Mouse (Mus musculus) heart, postnatal 36 days (tissue): ENCODE data around the gene Ankrd6. TPM values are rescaled to one million over a fixed set of nuclear protein-coding genes. Genes with fewer than 3 reads are reported as not detected.

Source experiments
- DNase-seq, 2 experiments: peaks; one replicate each; pipeline ENCODE4 v3.0.0; 2021 to 2022
- intact Hi-C: fragments of 180-260 bp; cut with DNase I; formaldehyde crosslinking; loops from one replicate; pipeline ENCODE4 v1.15.1; 2025
- total RNA-seq, 2 experiments: library from RNA; stranded (reverse); gene quantifications; 2 replicates each; pipeline ENCODE4 v1.2.3; 2021

Gene Ankrd6
- total RNA-seq, 2 experiments from 2014 or later, result 3.6 to 7.4 TPM

DNA sequence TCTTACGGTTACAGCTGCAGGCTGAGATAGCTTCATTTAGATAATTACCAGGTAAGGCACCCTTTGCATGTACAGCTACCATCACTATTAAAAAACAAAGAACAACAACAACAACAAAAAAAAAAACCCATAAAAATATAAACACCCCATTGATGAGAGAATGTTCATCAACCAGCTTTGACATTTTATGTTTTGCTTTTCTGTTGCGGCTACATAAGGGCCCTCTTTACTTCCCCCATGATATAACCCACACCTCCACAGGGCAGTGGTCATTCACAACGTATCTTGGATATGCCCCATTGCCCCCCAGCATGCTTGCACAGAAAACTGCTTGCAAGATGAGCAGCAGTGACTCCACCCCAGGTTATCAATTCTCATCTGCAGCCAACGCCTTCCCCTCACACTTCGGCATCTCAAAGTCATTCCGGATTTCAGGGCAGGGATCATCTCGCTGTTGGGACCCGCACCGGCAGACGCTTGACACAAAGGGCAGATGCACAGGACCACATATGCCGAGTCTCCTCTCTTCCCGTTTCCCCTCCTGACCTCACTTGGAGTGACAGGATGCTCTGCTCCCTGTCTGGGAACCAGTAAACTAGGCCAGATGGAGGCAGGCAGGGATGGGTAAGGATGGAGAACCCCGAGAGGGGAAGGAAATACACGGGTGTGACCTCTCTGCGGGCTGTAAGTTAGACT, 87.7 kb downstream of the Ankrd6 start:
- intact Hi-C loops, result no loop called here

DNA sequence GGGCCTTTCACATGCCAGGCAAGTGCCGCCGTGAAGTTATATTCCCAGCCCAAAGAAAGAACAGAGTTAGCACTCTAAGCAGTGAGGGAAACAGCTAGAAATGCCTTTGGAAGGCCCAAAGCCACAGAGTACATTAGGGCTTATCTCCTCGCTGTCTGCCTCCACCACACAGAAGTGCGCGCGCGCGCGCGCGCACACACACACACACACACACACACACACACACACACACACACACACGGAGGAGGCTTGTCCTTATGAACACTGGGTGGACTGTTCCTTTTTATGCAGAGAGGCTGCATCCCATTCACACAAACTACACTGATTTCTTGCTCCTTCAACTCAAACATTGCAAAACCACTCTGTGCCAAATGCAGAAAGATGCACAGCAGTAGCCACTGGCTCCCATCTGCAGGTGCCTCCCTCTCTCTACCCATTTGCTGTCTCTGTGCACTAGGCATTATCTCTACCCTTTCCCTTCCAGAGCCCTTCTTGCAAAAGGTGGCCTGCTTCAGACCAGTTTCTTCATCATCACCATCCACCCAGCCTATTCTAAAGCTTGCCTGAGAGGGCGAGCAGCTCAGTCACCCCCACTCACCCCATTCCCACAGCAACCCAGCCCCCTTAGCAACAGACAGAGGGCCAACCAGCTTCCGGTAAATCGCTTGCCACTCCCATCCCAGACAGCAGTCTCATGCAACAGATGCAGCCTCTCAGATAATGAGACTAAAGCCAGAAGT, 88.5 kb downstream of the Ankrd6 start:
- intact Hi-C loops, result no loop called here
- DNase-seq, result no peak

More for the DNA sequence above, 87.7 kb downstream of the Ankrd6 start:
- DNase-seq, result no peak

DNA sequence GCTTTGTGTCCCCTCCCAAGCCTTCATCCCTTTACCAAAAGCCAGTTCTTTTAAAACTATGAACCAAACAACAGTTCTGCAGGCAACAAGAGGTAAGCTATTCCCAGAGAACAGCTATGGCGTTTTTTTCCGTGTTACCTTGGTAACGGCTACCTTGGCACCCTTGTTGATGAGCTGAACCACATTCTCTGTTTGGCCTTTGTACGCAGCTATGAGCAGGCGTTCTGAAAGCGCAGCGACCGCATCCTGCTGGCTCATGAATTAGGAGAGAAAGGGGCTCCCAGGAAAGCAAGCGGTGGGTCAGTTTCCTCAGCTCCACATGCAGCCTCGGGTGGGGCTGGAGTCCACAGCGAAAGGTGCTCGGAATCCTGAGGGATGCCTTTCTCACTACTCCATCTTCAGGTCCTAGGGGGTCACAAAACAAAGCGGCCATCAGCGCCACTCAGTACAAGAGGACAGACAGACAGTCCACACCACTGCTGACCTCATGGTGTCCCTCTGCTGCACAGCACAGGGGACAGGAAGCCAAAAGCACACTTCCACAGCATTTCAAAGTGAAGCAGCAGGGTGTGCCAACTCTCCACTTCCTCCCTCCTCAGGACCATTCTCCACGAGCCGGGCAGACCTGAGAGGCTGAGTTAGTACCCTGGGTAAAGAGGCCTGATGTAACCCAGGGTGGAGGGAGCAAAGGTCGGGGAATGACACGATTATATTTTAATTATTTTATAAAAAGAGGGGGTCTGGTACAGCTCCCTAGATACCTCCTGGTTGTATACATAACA, 90.3 kb downstream of the Ankrd6 start:
- intact Hi-C loops, result no loop called here
- no peak for DNase-seq

DNA sequence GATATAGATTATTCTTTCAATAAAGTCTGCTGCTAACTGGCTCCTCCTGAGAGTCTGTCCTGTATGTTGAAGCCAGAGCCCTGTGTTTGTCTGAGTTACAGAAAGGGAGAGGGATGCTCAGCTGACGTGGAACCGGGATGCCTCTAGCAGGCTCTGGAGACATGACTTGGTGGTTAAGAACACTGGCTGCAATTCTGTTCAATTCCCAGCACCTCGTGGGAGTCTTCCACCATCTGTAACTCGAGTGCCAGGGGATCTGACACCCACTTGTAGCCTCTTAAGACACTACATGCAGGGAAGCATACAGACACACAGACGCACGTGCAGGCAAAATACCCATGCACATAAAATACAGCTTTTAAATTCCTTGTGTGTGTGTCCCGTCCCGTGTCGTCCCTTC, 95.1 kb downstream of the Ankrd6 start:
- intact Hi-C loops, result no loop called here
- DNase-seq, result no peak

DNA sequence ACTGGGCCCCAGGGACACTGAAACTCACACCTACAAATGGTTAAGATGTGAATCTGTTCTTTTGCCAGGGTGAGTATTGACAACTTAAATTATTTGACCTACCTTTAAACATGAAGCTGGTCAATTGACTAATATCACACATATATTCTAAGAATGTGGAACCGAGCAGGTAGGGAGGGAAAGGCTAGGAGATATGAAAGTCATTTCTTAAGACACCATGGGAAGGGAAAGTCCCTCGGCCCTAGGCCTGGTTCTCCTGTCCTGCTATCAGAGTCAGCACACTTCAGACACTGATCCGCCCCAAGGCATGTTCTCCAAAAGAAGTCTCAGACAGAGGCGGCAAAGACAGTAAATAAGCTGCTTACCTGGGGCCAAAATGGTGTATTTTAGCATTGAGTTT, 95.7 kb downstream of the Ankrd6 start:
- DNase-seq, result no peak

DNA sequence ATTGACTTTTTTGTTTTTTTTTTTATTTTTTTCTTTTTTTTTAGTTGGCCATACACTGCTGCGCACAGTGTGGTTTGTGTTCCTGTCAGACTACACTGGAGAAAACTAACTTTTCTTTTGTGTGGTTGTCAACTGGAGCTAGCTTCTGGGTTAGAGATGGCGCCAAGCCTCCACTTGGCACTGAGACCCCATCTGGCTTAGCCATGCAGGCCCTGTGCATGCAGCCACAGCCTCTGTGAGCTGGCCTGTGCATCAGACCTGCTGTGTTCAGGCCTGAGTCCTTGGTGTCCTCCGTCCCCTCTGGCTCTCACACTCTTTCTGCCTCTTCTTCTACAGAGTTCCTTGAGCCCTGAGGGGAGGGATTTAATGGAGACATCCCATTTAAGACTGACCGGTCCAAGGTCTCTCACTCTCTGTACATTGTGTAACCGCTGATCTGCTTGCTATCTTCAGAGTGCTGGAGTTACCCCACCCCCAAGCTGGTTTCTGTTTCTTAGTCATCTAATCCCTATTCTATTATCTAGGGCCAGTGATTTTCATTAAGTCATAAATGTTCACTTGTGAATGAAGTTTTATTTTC, 96.9 kb downstream of the Ankrd6 start:
- DNase-seq, result no peak
- intact Hi-C loops, result no loop called here

More for the DNA sequence above, 95.7 kb downstream of the Ankrd6 start:
- intact Hi-C loops, result no loop called here

DNA sequence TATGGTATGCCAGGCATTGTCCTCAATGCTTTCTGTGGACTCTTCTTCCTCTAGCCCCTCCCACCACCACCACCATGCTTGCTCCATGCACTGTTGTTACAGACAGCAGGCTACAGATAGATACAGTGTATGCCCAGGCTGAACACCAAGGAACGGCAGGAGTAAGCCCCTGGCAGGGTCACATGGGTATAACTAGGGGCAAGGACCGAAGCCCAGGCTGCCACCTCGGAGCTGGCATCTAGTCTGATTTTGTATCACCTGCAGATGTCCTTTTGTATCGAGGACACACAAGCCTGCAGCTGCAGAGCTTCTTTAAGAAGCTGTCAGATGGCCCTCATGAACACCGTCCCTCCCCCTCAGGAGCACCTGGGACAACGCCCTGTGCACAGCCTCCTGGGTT, 97.8 kb downstream of the Ankrd6 start:
- intact Hi-C loops, result no loop called here
- DNase-seq, result no peak

DNA sequence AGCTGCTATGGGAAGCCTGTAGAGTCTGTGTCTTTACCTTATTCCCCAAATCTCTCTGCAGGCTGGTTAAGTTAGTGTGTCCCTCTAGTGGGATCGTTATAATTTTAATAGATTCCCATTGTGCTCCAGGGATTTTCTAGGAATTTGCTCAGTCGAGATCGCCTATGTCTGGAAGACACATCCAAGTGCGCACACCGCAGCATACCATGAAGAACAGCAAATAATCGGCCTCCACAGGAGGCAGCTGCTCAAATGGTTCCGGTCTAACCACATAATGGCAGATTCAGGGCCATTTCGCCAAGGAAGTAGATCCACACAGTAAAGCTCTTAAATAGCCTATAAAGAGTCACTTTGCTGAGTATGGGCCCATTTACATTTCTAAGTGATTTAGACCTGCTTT, 98.3 kb downstream of the Ankrd6 start:
- DNase-seq, result no peak
- intact Hi-C loops, result no loop called here

DNA sequence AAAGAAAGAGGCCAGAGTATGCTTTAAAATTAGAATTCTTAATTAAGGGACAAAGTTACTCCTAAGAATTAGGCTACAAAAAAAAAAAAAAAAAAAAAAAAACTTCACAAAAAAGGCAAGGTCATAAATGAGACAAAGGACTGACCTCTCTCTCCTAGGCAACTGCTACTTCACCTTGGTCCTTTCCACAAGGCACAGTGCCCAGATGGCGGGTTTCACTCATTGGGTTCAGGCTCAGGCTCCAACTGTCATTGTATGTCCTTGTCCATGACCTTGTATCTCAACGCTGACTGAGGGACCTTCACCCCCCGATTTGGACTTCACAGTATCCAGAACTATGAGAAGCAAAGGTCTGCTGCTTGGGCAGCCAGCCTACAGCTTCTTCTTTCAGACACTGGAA, 112.2 kb downstream of the Ankrd6 start:
- no peak for DNase-seq
- intact Hi-C loops, result no loop called here

DNA sequence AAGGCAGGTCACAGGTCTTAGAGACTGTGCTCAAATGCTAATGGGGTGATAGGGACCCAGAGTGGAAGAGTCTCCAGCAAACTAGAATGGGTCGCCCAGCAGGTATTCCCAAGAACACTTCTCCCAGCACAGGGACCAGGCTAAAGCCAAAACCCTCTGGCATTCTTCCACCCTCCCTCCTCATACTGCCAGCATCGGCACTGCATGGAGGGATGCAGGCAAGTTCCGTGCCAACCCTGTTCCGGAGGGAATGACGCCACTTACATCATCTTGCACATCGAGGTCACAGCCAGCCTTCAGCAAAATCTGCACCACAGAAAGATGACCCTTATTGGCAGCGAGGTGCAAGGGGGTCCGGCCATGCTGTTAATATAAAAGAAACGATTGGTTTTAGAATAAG, 114.6 kb downstream of the Ankrd6 start:
- intact Hi-C loops, result no loop called here
- no peak for DNase-seq

DNA sequence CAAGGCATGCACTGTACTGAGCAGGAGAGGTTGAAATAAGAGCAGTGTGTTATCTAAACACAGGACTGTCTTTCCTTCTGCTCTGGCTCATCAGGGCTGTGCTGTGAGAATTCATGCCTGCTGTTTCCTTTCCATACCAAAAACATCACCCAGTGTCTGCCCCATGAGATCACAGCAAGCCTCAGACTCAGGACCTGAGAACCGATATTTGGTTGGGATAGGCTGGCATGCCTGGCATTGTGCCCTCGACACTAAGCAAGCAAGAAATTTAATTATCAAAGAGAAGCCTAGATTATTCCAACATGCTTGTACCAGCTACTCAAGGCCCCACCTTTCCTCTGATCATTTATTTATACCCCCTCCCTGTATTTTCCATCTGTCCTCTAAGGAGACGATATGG, 116.1 kb downstream of the Ankrd6 start:
- intact Hi-C loops, result no loop called here
- DNase-seq, result no peak

DNA sequence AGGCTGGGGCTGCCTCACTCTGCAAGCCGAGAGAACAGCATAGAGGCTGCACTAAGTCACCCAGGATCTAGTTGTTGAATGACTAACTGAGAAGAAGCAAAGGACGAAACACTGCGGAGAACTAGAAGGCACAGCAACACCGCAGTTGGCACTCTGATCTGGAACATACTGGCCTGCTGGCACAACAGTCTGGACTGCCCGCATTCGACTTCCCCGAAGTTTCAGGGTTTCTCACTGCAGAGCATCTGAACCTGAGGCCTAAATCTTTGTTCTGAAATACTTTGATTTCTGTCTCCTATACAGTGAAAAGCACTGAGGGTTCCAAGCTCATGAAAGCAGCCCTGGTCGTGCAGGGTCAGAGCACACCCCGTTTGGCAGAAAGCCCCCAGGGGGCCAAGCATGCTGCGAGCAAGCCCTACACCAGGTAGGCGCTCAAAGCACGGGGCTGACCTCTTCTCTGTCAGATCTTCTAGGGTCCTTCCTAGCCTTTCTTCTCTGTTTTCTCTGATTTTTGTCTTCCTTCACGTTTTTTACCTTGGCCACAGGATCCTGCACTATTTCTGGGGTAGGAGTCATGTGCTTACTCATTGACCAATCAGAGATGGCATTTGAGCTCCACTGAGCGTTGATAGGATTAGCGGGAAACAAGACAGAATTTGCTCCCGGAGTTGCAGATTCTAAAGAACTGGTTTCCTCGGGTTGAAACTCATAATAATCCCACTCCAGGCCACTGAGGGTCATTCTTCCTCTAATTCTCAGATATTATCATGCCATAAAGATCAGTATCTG, 117.0 kb downstream of the Ankrd6 start:
- DNase-seq, result no peak
- intact Hi-C loops, result no loop called here

DNA sequence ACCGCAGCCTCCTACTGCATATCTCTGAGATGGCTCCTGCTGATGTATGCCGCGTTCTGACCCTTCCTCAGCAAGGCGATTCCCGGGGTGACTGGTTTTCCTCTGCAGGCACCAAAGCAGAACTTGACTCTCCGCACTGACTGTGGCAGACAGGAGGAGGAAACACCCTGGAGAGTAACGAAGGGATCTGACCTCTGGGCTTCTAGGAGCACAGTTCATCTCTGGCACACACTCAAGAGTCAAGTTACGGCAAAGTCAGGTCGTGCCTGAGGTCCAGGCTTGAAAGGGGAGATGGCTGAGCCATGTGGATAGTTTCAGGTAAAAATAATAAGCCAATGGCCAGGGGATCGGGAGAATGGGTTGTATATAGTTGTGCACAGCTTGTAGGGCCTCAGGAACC, 121.3 kb downstream of the Ankrd6 start:
- DNase-seq, result no peak
- intact Hi-C loops, result no loop called here

DNA sequence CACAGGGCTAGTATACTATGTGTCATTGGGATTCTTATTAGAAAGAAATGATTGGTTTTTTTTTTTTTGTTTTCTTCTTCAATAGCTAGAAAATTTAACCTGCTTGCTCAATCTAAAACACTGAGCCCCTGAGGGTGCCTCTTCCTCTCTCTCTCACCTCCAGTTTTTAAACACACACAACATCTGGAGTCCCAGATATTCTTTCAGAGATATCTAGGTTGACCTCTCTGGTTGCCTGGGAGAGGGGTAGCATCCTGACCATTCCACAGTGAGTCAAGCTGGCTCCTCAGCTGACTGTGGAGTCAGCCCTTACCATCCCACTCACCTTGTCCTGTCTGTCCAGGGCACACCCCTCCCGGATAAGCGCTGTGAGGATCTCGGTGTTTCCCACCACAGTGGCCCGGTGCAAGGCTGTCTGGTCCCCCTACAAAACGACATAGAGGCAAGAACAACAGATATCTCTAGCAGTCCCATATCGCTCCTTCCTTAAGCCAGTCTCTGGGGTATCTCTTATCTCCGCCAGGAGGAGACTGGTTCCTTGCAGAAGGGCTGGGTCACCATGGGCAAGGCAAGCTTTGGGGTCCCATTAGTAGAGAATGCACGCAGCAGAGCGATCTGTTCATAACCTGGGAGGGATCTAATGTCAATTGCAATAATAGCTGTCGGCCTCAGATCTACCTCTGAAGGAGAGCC, 122.1 kb downstream of the Ankrd6 start:
- intact Hi-C loops, result no loop called here
- DNase-seq, result no peak

DNA sequence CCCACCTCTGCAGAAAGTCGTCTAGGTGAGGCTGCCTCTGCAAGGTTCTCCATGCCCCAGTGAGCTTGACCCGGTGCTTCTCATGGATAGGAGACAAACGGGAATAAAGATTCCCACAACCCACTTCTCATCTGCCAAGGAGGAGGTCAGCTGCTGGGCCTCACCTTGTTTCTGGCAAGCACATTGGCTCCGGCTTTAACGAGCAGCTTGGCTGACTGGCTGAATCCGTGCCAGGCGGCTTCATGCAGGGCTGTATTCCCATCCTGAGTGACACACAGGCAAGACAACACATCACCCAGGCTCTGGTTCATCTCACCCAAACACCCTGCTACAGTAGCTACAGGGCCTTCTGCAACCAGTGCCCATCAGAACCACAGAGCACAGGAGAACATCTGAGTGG, 123.7 kb downstream of the Ankrd6 start:
- peak; percentile 11 to 17 for DNase-seq
- intact Hi-C loops, result no loop called here

DNA sequence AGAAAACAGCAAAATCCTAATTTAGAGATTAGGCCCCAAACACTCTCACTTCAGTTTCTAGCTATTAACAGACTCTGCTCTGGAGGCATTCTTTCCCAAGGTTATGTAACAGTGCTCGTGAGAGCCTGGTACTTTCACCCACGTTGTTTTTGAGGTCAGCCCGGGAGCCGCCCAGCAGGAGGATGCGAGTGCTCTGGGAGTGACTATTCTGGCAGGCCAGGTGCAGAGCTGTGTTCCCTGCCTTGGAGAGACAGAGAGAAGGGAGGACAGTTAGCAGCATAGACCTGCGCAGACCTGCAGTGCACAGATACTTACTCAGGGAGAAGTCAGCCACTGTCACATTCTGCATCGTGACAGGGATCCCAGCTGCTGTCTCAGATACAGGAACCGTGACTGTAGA, 126.4 kb downstream of the Ankrd6 start:
- no peak for DNase-seq
- intact Hi-C loops, result no loop called here

DNA sequence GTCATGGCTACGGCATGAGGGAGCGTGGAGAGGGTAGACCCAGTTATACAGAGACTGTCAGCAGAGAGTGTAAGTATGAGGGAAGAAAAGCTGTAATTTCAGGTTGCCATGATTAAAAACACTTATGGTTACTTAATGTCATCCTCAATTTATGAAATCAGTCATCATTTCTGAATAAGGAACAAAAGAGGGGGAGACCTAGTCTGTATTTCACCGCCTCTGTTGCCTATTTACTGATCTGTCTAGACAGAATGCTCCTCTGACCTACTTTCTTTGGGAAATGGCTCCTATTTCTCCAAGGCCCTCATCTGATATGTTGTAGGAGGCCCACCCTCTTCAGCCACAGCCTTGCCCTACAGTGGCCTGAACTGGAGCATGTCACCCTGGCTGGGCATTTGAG, 130.0 kb downstream of the Ankrd6 start:
- no peak for DNase-seq
- intact Hi-C loops, result no loop called here

DNA sequence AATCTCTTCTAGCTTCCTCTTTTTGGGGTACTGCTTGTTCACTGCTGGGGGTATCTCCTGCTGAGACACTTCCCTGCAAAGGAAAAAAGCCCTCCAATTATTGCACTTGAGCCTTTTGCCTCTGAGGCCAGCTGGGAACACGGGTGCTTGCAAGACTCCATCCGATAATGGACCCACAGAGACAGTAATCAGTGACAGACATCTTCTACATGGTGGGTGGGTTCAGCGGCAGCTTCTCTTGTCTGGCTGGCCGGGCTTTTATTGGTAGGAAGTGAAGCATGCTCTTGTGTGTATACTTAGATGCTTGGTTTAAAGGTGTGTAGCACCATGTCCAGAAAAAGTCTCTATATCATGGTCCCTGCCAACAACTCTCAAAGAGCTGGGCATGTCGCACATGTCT, 133.2 kb downstream of the Ankrd6 start:
- DNase-seq, result no peak
- intact Hi-C loops, result no loop called here

DNA sequence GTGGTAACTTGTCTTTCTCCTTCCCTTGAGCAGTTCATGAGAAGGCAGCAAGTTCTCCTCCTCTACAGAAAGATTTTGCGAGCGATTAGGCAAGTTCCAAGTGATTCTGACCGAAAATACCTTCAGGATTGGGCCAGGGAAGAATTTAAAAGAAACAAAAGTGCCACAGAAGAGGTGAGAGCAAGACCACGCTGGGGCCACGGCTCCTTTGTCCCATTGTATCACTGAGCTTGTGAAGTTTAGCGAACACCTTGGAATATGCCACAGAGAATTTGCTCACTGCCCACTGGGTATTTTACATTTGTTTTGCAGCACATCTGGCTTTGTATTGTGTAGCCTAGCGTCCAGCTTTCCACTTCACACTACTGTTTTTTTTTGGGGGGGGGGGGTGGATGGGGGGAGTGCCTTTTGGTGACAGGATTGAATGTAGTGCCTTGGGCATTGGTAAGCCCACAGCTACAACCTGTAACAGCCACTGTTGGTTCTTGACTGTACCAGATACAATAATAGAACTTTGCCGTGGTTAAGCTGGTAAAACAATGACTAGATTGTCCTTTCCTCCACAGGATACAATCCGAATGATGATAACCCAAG, 150.0 kb downstream of the Ankrd6 start:
- DNase-seq, result no peak
- intact Hi-C loops, result loop anchor here (2.0 to 5.0 kb wide), 2 partner anchors 150 to 232 kb away; partner anchors contain the start of genes Ankrd6 and Ube2j1
